Mouse (Mus musculus) heart, postnatal 0 days (tissue): ENCODE results near the gene Zbtb12.

Experiments
- CTCF ChIP-seq: IDR thresholded peaks from 2 replicates; pipeline ENCODE4 v1.5.1; 2016; ENCODE audit warnings: antibody characterized with exemption, control low read depth, low read depth
- EP300 ChIP-seq: IDR thresholded peaks from 2 replicates; pipeline ENCODE4 v1.6.1; 2016; ENCODE audit warnings: antibody characterized with exemption, low read depth

GRCm38 (mm10) chr17:34836155-34836855 lies 43.0 kb upstream of the Zbtb12 start:
- no peak for TF ChIP-seq CTCF
- no peak for TF ChIP-seq EP300
